Mouse (Mus musculus) lung, adult 10 weeks (tissue): Measurements from ENCODE around the gene Olfr552. TPM values are rescaled to one million over a fixed set of nuclear protein-coding genes. Genes with fewer than 3 reads are reported as not detected.

Experiments used
- polyA plus RNA-seq: library from polyadenylated mRNA; stranded (reverse); fragments of 350-450 nt; fragmentation: Illumina TruSeq; extraction: RNeasy Lipid Tissue Mini Kit (QIAGEN cat#74804); gene quantifications from one replicate; pipeline ENCODE4 v1.2.3, GENCODE M21; 2014; ENCODE audit warnings: low read depth, low replicate concordance; ENCODE audit not compliant: insufficient read depth

Olfr552 gene
- not detected for polyA plus RNA-seq

GRCm38 (mm10) chr7:102597378-102598031 lies at the start of gene Olfr552:
Gene Olfr552, plus strand, starts transcription at chr7:102597770.

GRCm38 (mm10) chr7:102549570-102549969 lies 48.0 kb upstream of the Olfr552 start, which contains the start of gene Olfr549:
Gene Olfr549, plus strand, starts transcription at chr7:102549870.

GRCm38 (mm10) chr7:102564999-102565997 lies 32.3 kb upstream of the Olfr552 start, which contains the start of gene Trim21:
Gene Trim21, minus strand, starts transcription at chr7:102565486.

GRCm38 (mm10) chr7:102571142-102571541 lies 26.4 kb upstream of the Olfr552 start, which contains the start of gene Olfr550:
Gene Olfr550, plus strand, starts transcription at chr7:102571442.

GRCm38 (mm10) chr7:102591786-102592185 lies 5.8 kb upstream of the Olfr552 start, which contains the start of gene Olfr551:
Gene Olfr551, minus strand, starts transcription at chr7:102591886.

GRCm38 (mm10) chr7:102618118-102618517 lies 20.5 kb downstream of the Olfr552 start, which contains the start of gene Olfr553:
Gene Olfr553, minus strand, starts transcription at chr7:102618218.

GRCm38 (mm10) chr7:102638132-102638531 lies 40.6 kb downstream of the Olfr552 start, which contains the start of gene Olfr554:
Gene Olfr554, plus strand, starts transcription at chr7:102638432.

Other genes with a start within 250 kb of the Olfr552 start
- gene Rrm1, start 156.1 kb upstream of the Olfr552 start, polyA plus RNA-seq: 16.6 TPM
- gene Olfr543, start 116.1 kb upstream of the Olfr552 start, polyA plus RNA-seq: not detected
- gene Olfr544, start 109.5 kb upstream of the Olfr552 start, polyA plus RNA-seq: not detected
- not detected for gene Olfr545, start 98.2 kb upstream of the Olfr552 start, polyA plus RNA-seq
- gene Olfr547, start 63.0 kb upstream of the Olfr552 start, polyA plus RNA-seq: not detected
- not detected for gene Olfr548-ps1, start 56.9 kb upstream of the Olfr552 start, polyA plus RNA-seq
- gene Olfr549, start 47.9 kb upstream of the Olfr552 start, polyA plus RNA-seq: not detected
- gene Trim21, start 32.3 kb upstream of the Olfr552 start, polyA plus RNA-seq: 9.4 TPM
- 1.3 TPM for gene Olfr550, start 26.3 kb upstream of the Olfr552 start, polyA plus RNA-seq
- gene Olfr551, start 5.9 kb upstream of the Olfr552 start, polyA plus RNA-seq: not detected
- not detected for gene Olfr553, start 20.4 kb downstream of the Olfr552 start, polyA plus RNA-seq
- not detected for gene Olfr554, start 40.7 kb downstream of the Olfr552 start, polyA plus RNA-seq
- gene Olfr555, start 61.1 kb downstream of the Olfr552 start, polyA plus RNA-seq: not detected
- not detected for gene Olfr556, start 67.1 kb downstream of the Olfr552 start, polyA plus RNA-seq
- 7.2 TPM for gene Trim68, start 89.6 kb downstream of the Olfr552 start, polyA plus RNA-seq
- not detected for gene Olfr557, start 98.1 kb downstream of the Olfr552 start, polyA plus RNA-seq
- 0.21 TPM for gene Olfr558, start 104.4 kb downstream of the Olfr552 start, polyA plus RNA-seq
- not detected for gene Olfr33, start 121.3 kb downstream of the Olfr552 start, polyA plus RNA-seq
- not detected for gene Olfr559, start 129.7 kb downstream of the Olfr552 start, polyA plus RNA-seq
- gene Olfr560, start 161.6 kb downstream of the Olfr552 start, polyA plus RNA-seq: not detected
- gene Olfr78, start 161.7 kb downstream of the Olfr552 start, polyA plus RNA-seq: not detected
- not detected for gene Olfr561, start 173.5 kb downstream of the Olfr552 start, polyA plus RNA-seq
- not detected for gene Olfr564, start 205.7 kb downstream of the Olfr552 start, polyA plus RNA-seq